Mouse (Mus musculus): Measurements from ENCODE around the gene Cptp.
A peak's percentile ranks its signal among the peaks of the same experiment; 100 is the strongest.

The Cptp gene

DNA sequence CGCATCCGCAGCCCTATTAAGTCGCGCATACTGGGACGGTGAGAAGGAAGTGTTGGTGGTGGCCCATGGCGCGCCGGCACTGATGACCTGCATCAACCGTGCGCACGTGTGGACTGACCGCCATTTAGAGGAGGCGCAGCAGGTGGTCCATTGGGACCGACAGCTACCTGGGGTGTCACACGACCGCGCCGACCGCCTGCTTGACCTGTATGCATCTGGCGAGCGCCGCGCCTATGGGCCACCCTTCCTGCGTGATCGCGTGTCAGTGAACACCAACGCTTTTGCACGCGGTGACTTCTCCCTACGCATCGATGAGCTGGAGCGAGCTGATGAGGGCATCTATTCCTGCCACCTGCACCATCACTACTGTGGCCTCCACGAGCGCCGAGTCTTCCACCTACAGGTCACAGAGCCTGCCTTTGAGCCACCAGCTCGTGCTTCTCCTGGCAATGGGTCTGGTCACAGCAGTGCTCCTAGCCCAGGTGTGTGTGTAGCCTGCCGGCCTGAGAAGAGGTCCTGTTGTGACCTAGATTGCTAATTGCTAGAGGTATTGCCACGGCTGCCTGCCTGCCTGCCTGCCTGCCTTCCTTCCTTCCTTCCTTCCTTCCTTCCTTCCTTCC is 27.5 kb downstream of the Cptp start:
- no peak for DNase-seq (ENCODE audit: extremely low read depth, low read depth, low spot score)

DNA sequence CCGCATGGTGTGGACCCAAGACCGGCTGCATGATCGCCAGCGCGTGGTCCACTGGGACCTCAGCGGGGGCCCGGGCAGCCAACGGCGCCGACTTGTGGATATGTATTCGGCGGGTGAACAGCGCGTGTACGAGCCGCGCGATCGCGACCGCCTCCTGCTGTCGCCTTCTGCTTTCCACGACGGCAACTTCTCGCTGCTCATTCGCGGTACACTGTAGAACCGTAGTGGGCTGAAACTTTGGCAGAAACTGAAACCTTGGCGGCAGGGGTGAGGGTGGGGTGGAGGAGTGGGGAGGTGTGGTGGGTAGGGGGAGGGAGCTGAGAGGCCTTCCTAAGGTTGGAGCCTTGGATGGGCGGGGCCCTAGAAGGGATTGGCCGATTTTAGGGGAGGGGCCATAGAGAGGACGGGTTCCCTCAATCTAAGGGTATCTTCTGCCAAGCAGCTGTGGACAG is 28.2 kb downstream of the Cptp start:
- no peak for DNase-seq (ENCODE audit: extremely low read depth, low read depth, low spot score)

DNA sequence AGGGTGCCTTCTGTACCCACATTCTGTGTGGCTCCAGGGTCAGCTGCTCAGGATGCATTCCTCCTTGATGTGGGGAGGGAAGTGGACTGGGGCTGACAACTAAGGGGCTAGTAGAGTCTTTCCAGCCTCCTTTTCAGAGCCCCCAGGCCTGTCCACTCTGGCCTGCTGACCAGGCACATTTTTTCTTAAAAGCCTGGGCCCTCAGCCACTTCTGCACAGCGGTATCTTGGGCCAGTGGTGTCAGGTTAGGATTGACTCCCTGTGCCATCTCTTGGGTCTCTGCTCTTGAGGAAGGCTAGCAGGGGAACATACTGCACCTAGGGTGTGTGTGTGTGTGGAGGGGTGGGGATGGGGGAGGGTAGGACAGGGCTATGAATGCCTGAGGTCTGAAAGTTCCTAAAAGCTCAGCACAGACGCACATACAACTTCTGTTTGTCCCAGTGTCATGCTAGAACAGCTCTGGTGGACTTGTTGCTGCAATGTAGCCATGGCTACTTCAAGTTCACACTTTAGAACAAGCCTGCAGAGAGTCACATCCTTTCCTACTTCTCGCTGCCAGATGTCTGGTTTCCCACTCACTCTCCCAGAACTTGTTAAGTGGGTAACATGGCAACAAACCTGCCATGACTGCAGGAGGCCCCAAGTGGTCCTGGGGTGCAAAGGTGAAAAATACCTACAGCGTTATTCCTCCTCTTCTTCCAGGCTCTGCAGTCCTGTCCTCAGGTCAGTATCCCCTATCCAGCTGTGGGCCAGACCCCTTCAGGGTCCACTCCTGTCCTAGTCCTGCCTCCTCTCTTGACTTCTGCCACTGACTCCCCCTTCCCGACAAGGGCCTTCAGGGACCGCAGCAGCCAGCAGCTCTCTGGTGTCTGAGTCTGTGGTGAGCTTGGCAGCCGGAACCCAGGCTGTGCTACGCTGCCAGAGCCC is 28.9 kb downstream of the Cptp start:
- DNase-seq (ENCODE audit: extremely low read depth, low read depth, low spot score), result no peak

DNA sequence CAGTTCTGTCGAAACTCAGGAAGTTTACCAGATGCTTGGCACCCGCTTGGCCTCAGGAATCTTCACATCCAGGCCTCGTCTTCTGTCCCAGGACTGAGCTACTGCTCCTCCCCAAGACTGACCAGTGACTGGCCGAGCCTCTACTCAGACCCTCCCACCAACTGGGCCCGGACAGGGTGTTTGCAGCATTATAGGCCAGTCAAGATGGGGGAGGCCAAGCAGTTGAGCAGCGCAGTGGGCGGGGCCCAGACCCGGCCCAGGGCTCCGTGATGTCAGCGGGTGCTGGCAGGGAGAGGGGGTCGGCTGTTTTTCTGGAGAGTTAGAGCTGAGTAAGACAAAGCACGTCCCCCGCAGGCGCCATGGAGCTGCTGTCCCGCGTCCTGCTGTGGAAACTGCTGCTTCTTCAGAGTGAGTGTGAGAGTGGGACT is 29.7 kb downstream of the Cptp start, which contains the start of gene Mxra8:
Gene Mxra8, plus strand, starts transcription at position 198 of the 428 bp plus-strand sequence.
- no peak for DNase-seq (ENCODE audit: extremely low read depth, low read depth, low spot score)

DNA sequence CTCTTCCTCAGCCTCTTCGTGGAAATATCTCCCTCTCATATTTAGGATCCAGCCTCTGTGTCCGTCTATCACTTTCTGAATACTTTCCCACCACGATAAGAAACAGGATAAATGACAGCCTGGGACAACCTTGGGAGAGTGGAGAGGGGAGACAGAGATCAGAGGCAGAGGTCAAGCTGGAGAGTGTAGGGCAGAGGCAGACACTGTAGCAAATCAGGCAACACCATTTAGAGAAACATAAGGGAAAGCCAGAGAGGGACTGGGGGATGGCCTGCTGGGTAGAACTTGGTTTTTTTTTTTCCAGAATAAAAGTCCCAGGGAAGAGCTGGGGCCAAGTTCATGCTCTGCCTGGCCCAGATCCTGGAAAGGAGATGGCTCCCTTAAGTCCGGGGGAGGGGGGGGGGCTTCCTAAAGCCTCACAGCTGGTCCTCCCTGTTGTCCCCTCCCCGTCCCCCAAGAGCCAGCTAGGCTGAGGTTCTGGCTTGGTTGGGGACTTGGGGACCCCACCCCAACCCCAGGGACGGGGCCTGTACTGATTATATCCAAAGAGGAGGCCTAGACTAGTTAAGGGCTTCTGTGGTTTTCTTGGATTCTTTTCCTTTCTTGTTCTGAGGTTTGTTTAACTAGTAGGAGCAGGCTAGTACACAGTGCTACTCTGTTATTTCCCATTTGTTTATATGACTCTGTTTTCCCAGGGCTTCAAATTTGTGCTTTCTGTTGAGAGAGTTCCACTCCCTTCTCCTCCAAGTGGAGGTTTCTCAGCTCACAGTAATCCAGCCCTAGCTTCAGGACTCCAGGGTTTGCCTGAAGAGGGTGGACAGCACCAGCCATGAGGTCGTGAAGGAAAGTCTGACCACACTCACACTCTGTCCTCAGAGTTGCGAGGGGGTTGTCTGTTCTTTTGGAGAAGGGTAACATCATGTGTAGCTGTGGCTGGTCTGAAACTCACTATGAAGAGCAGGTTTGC is 30.8 kb downstream of the Cptp start:
- no peak for DNase-seq (ENCODE audit: extremely low read depth, low read depth, low spot score)

DNA sequence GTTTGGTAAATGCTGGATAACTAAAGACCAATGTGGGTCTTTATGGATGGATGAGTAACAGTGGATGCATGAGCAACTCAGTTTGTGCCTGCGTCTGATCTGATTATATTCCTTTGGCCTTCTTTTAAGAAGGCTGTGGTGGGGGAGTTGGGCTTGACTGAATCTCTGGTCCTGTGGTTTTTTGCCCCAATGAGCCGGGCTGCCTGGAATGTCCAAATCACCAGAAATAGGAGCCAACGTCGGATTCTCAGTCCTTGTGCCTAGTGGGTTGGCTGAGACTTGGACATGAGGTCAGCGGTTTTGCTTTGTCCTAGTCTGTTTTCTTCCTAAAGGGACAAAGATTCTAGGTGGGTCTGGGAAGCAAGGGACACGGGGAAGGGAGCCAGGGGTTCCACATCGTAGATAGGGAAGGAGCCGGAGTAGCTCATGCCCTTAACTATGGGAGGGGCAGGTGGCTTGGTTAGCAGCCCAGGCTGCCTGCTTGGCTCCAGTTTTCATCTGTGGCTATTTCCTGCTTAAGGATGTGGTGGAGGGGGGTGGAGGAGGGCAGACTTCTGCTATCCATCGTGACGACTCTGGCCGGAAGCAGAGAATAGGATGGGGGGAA is 31.7 kb downstream of the Cptp start:
- no peak for DNase-seq (ENCODE audit: extremely low read depth, low read depth, low spot score)

DNA sequence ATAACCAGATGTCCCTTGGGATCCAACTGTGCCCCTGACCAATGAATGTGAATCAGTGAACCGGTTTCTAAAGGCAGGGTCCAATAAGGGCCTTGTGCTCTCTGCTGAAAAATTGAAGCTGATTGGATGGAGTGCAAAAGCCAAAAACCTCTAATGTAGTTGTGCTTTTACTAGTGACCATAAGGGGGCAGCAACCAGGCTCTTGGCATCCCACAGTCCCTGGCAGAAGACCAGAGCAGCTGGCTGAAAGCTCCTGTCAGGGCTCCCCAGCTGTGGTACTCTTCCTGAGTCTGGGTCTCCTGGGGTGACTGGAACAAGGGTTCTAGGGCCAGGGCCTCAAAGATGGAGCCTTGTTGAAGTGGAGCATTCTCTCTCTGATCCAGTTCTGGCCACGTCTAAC is 35.4 kb downstream of the Cptp start:
- no peak for DNase-seq (ENCODE audit: extremely low read depth, low read depth, low spot score)

DNA sequence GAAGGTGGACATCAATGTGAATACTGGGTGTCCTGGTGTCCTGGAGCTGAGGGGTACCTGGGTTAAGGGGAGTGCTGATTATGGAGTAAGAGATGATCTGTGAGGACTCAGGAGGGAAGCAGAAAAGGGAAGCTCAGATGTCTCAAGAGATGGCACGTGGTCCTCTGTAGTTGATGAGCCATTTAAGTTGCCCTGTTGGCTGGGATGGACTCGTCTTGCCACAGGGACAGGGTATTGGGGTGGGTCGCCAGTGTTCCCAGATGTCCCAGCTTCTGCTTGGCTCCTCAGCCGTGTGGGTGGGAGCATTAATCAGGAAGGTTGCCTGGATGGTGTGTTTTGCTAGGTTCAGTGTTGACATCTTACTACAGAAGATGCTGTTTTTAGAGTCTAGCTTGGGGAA is 36.0 kb downstream of the Cptp start:
- no peak for DNase-seq (ENCODE audit: extremely low read depth, low read depth, low spot score)

DNA sequence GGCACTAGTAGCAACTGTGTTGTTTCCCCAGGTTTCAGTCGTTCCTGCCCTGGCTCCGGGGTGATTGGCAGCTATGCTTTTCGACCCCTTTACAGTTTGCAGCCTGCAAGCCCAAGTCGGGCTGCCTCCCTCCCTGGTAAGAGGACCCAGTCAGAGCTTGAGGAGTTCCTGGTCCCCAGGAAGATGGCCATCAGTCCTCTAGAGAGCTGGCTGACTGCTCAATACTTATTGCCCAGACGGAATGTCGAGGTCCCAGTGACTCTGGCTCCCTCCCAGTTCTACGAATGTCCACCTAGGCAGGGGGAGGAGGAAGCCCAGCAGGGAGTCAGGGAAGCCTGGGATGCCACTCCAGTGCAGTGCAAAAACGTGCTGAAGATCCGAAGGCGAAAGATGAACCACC is 36.9 kb downstream of the Cptp start:
- no peak for DNase-seq (ENCODE audit: extremely low read depth, low read depth, low spot score)

DNA sequence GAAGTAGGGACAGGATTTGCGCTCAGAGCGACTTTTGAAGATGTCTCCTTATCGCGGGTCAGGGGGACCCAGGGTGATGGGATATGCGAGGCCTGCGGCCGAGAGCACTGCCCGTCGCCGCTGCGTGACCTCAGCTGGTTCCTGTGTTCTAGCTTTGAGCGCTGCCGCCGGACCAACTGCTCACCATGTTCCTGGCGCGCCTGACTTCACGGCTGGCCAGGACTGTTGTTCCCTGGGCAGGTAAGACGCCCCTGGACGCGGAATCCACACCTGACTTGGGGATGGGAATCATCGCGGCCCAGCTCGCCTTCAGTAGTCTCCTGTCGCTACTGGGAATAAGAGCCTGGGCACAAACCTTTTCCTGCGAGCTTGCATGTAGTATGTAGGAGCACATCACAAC is 37.4 kb downstream of the Cptp start:
- DNase-seq (ENCODE audit: extremely low read depth, low read depth, low spot score), result no peak

DNA sequence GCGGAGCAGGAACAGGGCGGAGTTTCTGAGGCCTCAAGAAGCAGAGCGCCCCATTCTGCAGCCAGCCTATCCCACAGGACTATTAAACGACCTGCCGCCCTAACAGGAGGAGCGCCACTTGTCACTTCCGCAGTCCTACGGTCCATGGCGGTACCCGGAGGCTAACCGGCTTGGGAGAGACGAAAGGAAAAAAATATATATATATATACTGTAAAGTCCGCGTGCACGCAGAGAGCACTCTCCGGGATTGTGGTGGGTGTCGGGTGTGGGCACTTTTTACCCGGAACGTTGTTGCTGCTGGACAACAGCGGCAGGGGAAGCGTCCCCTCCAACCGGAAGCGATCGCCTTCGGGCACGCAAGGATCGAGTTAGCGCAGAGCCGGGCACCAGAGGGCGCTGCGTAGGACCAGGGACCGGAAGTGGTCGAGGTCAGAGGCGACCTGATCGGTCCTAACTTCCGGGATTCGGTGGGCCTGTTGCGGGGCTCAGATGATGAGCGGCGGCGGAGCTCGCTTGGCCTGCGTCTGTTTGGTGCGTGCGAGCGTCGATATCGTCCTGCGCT is 38.0 kb downstream of the Cptp start, which contains the start of gene Aurkaip1:
Gene Aurkaip1, plus strand, starts transcription at position 68 of the 562 bp plus-strand sequence.
- peak; percentile 56 for DNase-seq (ENCODE audit: extremely low read depth, low read depth, low spot score)

DNA sequence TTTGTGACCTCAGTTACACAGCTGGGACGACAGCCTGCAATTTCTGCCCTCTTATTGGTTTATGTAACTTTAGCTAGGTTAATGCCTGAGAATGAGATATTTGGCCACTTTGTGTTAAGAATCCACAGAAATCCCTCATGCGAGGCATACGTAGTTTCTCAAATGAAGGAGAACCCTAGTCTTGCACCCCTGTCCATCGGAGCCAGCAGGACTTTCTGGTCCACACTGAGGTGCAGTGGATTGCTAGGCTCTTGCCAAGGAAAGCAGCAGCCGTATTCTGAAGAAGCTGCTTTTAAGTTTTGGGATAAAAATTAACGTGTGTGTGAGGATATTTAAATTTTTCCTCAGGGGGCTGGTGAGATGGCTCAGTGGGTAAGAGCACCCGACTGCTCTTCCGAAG is 38.6 kb downstream of the Cptp start:
- no peak for DNase-seq (ENCODE audit: extremely low read depth, low read depth, low spot score)

DNA sequence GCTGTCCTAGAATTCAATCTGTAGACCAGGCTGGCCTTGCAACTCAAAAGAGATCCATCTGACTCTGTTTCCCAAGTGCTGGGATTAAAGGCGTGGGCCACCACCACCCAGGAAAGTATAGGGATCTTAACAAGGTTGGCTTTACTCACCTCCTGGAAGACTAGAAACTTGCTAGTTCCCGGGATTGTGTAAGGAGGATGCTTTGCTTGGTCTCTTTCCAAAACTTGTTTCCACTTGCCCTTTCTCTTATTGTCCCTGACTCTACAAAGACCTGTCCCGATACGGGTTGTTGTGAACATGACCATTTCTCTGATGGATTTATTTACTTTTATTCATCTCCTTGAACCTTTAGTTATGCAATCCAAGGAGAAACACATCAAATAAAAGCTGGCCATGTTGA is 39.4 kb downstream of the Cptp start:
- peak; percentile 95 for DNase-seq (ENCODE audit: extremely low read depth, low read depth, low spot score)

DNA sequence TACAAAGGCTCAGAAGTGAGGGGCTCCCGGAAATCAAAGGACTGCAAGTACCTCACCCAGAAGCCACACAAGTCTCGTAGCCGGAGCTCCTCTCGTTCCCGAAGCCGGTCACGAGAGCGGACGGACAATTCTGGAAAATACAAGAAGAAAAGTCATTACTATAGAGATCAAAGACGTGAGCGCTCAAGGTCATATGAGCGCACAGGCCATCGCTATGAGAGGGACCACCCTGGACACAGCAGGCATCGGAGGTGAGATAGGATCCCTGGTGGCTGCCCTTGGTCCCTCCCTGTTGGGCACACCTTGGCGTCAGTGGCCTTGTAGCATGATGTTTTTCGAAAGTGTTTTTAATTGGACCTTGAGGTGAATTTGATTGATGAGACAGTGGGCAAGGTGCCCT is 45.8 kb downstream of the Cptp start:
- DNase-seq (ENCODE audit: extremely low read depth, low read depth, low spot score), result no peak

DNA sequence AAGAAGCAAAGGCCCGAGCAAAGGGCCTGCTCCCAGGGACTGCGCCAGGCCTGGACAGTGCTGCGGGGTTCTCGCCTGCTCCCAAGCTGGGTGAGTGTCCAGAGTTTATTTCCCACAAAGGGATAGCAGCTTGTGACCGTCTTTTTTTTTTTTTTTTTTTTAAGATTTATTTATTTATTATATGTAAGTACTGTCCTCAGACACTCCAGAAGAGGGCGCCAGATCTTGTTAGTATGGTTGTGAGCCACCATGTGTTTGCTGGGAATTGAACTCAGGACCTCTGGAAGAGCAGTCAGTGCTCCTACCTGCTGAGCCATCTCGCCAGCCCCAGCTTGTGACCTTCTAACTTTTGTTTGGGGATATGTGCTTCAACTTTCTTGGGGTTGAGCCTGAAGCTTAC is 48.2 kb downstream of the Cptp start:
- DNase-seq (ENCODE audit: extremely low read depth, low read depth, low spot score), result no peak

DNA sequence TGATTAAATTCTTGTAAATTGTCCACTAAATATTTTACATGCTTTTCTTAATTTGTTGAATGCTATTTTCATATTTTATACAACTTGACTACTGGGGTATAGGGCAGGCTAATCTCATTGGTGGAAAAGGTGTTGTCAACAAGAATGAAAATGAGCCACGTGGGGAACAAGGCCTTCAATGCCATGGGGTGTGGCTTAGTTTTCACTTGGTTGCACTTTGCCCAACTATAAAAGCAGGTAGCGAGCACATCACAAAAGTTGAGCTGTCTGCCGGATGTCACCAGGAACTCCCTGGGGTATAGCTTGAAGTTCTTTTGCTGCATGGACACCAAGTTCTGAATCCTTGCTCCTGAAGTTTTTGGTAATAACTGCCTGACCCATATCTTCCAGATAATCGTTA is 51.7 kb downstream of the Cptp start:
- DNase-seq (ENCODE audit: extremely low read depth, low read depth, low spot score), result no peak

Measured in fat pad, adult 2 months (tissue).